ENCODE assay signal across 29 mouse cellular contexts in genomic region chr8:125984140-125984539, GRCm38 (mm10). TPM values are rescaled to one million over a fixed set of nuclear protein-coding genes. Genes with fewer than 3 reads are reported as not detected.
"Had no signal": no experiment of that assay in that cellular context is flagged by ENCODE, and none has a peak within 500 bp of the region (broad histone marks: within the 10 kb centered on the region; RNA-seq: fewer than 3 reads in every experiment).

No protein-coding gene starts in this region.

- H3K4me3 ChIP-seq: left cerebral cortex, adult 2 months; limb, embryonic 10.5 days; limb, embryonic 12.5 days; limb, embryonic 13.5 days; limb, embryonic 15.5 days; liver, embryonic 12.5 days; liver, embryonic 13.5 days; liver, embryonic 15.5 days; lung, embryonic 15.5 days; megakaryocyte, embryonic 14.5 days; midbrain, embryonic 10.5 days; midbrain, embryonic 12.5 days; midbrain, embryonic 13.5 days; midbrain, embryonic 15.5 days; myocyte had no signal

- H3K9ac ChIP-seq: limb, embryonic 12.5 days; limb, embryonic 13.5 days; limb, embryonic 15.5 days; liver, embryonic 12.5 days; liver, embryonic 13.5 days; liver, embryonic 14.5 days; liver, embryonic 15.5 days; liver, postnatal 0 days; lung, embryonic 14.5 days; lung, embryonic 15.5 days; midbrain, embryonic 12.5 days; midbrain, embryonic 13.5 days; midbrain, embryonic 15.5 days had no signal

- H3K4me1 ChIP-seq: limb, embryonic 10.5 days; limb, embryonic 12.5 days; limb, embryonic 13.5 days; limb, embryonic 15.5 days; liver, embryonic 12.5 days; liver, embryonic 13.5 days; liver, embryonic 15.5 days; megakaryocyte, embryonic 14.5 days had no signal

- H3K27me3 ChIP-seq: limb, embryonic 12.5 days; liver, embryonic 12.5 days; liver, embryonic 13.5 days; liver, embryonic 15.5 days; megakaryocyte, embryonic 14.5 days; midbrain, embryonic 12.5 days; midbrain, embryonic 13.5 days; midbrain, embryonic 15.5 days had no signal

- H3K27ac ChIP-seq: left cerebral cortex, adult 2 months; limb, embryonic 10.5 days; limb, embryonic 12.5 days; limb, embryonic 13.5 days; limb, embryonic 15.5 days; liver, embryonic 12.5 days; liver, embryonic 13.5 days; liver, embryonic 14.5 days; liver, embryonic 15.5 days; lung, embryonic 15.5 days; macrophage; midbrain, embryonic 10.5 days; midbrain, embryonic 12.5 days; midbrain, embryonic 13.5 days; midbrain, embryonic 15.5 days had no signal

- DNase-seq: left cerebral cortex, postnatal 4 days; liver, embryonic 13.5 days; liver, postnatal 0 days; lung, adult 18-20 months; lung, adult 2 months; lung, embryonic 14.5 days; lung, postnatal 10 days; lung, postnatal 14 days; lung, postnatal 36 days; lung, postnatal 4 days; midbrain, embryonic 14.5 days had no signal

- H3K36me3 ChIP-seq: limb, embryonic 10.5 days; limb, embryonic 12.5 days; limb, embryonic 13.5 days; limb, embryonic 15.5 days; liver, embryonic 12.5 days; liver, embryonic 13.5 days; liver, embryonic 15.5 days; lung, embryonic 15.5 days; midbrain, embryonic 10.5 days; midbrain, embryonic 12.5 days; midbrain, embryonic 13.5 days; midbrain, embryonic 15.5 days had no signal

RNA-seq across cellular contexts. Expression of gene Kcnk1, which starts 10.8 kb away (rescaled TPM):
- total RNA-seq: megakaryocyte progenitor cell, adult 5-6 weeks; monocyte, adult 5-6 weeks had no signal
- polyA plus RNA-seq: macrophage, myocyte had no signal
